ENCODE assay signal across 8 mouse cellular contexts in the genomic region with DNA sequence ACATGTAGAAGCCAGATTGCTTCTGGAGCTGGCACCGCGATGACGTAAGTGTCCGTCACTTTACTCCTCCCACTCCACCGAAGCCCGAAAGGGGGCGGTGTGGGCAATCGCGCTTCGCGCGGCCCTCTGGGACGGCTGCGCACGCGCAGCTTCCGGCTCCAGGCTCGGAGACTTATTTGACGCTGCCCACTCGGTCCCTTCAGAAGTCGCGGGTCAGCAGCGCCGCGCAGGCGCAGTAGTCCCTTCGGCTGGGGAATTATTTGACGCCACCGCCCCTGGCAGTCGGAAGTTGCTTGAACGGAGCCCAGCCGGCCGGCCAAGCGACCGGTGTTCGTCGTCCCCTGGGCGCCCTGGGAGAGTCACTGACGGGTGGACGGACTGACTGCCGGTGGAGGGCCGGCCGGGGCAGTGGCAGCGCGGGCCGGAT. TPM values are rescaled to one million over a fixed set of nuclear protein-coding genes. Genes with fewer than 3 reads are reported as not detected.
A peak's percentile ranks its signal among the peaks of the same experiment; 100 is the strongest.
DNase-seq lines count a peak whose midpoint lies in the region; ATAC-seq and TF ChIP-seq lines count a peak whose summit lies in the region.

Gene Ralgapb, plus strand, starts transcription at position 254 of the 427 bp plus-strand sequence.

- DNase-seq in G1E (ENCODE audit: low spot score), result peak; percentile 94
- peak; percentile 97 to 100 for DNase-seq in cerebellum, adult 18-20 months
- peak; percentile 99 for DNase-seq in heart, postnatal 36 days
- peak; percentile 99 for DNase-seq in layer of hippocampus, adult 2 months (ENCODE audit: low spot score in 2 of 2)
- DNase-seq in lung, embryonic 14.5 days, result peak; percentile 100
- peak; percentile 98 for DNase-seq in thymus, adult 2 months

- peak within 1 kb of the TSS; percentile 98 for H3K4me2 ChIP-seq in forebrain, embryonic 16.5 days (ENCODE audit: low read length)
- peak within 1 kb of the TSS; percentile 94 for H3K4me2 ChIP-seq in lung, embryonic 14.5 days

- peaks cover 43% of the 10 kb centered on the region for H3K4me1 ChIP-seq in G1E (ENCODE audit: insufficient read depth, low read depth, low read length)
- H3K4me1 ChIP-seq in forebrain, embryonic 16.5 days (replicated peaks; ENCODE audit: control insufficient read depth, insufficient read depth, low read length), result peaks cover 22% of the 10 kb centered on the region
- 0 out of 2 replicates have a peak, but pooled peaks cover 4% of the 10 kb centered on the region for H3K4me1 ChIP-seq in lung, embryonic 14.5 days (ENCODE audit: insufficient read depth)
- H3K4me1 ChIP-seq in olfactory bulb, adult 2 months (ENCODE audit: control insufficient read depth, insufficient read depth, low read length), result 0 out of 2 replicates have a peak, but pooled peaks cover 4% of the 10 kb centered on the region
- H3K4me1 ChIP-seq in thymus, adult 2 months (replicated peaks; ENCODE audit: control insufficient read depth, insufficient read depth, low read length), result peaks cover 7% of the 10 kb centered on the region

- H3K4me3 ChIP-seq in G1E (ENCODE audit: low read depth, low read length), result peak within 1 kb of the TSS; percentile 98
- peak within 1 kb of the TSS; percentile 97 for H3K4me3 ChIP-seq in forebrain, embryonic 16.5 days (replicated peaks; ENCODE audit: low read length)
- peak within 1 kb of the TSS; percentile 94 for H3K4me3 ChIP-seq in layer of hippocampus, adult 2 months
- H3K4me3 ChIP-seq in lung, embryonic 14.5 days (ENCODE audit: low read depth, low read length), result peak within 1 kb of the TSS; percentile 87
- peak within 1 kb of the TSS; percentile 89 for H3K4me3 ChIP-seq in olfactory bulb, adult 2 months (ENCODE audit: insufficient read depth, low read depth, low read length)
- peak within 1 kb of the TSS; percentile 67 for H3K4me3 ChIP-seq in thymus, adult 2 months (ENCODE audit: control insufficient read depth, insufficient read depth, low read length)

- peak within 1 kb of the TSS; percentile 92 for H3K9ac ChIP-seq in forebrain, embryonic 16.5 days (replicated peaks; ENCODE audit: low read depth, low read length)
- H3K9ac ChIP-seq in lung, embryonic 14.5 days, result peak within 1 kb of the TSS; percentile 83

- H3K27me3 ChIP-seq in G1E (ENCODE audit: insufficient read depth, low read length), result peaks cover 4% of the 10 kb centered on the region
- H3K27me3 ChIP-seq in forebrain, embryonic 16.5 days (replicated peaks; ENCODE audit: control insufficient read depth, insufficient read depth, low read length), result no peaks in the 10 kb centered on the region
- no peaks in the 10 kb centered on the region for H3K27me3 ChIP-seq in lung, embryonic 14.5 days (ENCODE audit: insufficient read depth, low read length)
- H3K27me3 ChIP-seq in thymus, adult 2 months (ENCODE audit: control insufficient read depth, insufficient read depth, low read length), result no peaks in the 10 kb centered on the region

- WGBS in forebrain, embryonic 16.5 days, result under 1% methylated on average over 43 of the region's 46 CpGs
- under 1% methylated on average over 46 of the region's 46 CpGs for WGBS in lung, embryonic 14.5 days
- WGBS in olfactory bulb, adult 2 months, result under 1% methylated on average over 46 of the region's 46 CpGs
- WGBS in thymus, adult 2 months, result under 1% methylated on average over 46 of the region's 46 CpGs

- no peaks in the 10 kb centered on the region for H3K9me3 ChIP-seq in G1E (replicated peaks)
- no peaks in the 10 kb centered on the region for H3K9me3 ChIP-seq in forebrain, embryonic 16.5 days (ENCODE audit: control insufficient read depth, low read length)
- H3K9me3 ChIP-seq in lung, embryonic 14.5 days (ENCODE audit: low read depth, low read length), result no peaks in the 10 kb centered on the region

- peak; percentile 20; the same call in 1 of the 2 replicates for TF ChIP-seq CTCF in G1E (IDR thresholded peaks at IDR 0.05; ENCODE audit: low read depth, low read length)
- TF ChIP-seq CTCF in layer of hippocampus, adult 2 months (conservative IDR thresholded peaks at IDR 0.05), result peak; percentile 85
- TF ChIP-seq CTCF in lung, embryonic 14.5 days (IDR thresholded peaks at IDR 0.05; ENCODE audit: low read depth), result peak; percentile 71
- TF ChIP-seq CTCF in olfactory bulb, adult 2 months (IDR thresholded peaks at IDR 0.05; ENCODE audit: insufficient read depth, low read depth, low read length), result peak; percentile 43
- TF ChIP-seq CTCF in thymus, adult 2 months (IDR thresholded peaks at IDR 0.05; ENCODE audit: borderline replicate concordance, control insufficient read depth, extremely low read depth, insufficient read depth, low read length, poor library complexity), result peak; percentile 75

- H3K36me3 ChIP-seq in G1E (replicated peaks), result peaks cover 4% of the 10 kb centered on the region
- H3K36me3 ChIP-seq in forebrain, embryonic 16.5 days (ENCODE audit: control insufficient read depth, insufficient read depth), result no peaks in the 10 kb centered on the region
- no peaks in the 10 kb centered on the region for H3K36me3 ChIP-seq in lung, embryonic 14.5 days (ENCODE audit: insufficient read depth)
- no peaks in the 10 kb centered on the region for H3K36me3 ChIP-seq in thymus, adult 2 months (ENCODE audit: control insufficient read depth, insufficient read depth, low read length)

- intact Hi-C loops in heart, postnatal 36 days (cut with DNase I), result loop anchor here (10.0 kb wide), 1 partner anchor 215 kb away; the partner anchor contains the start of gene Actr5

- peak within 1 kb of the TSS; percentile 81 for H3K27ac ChIP-seq in forebrain, embryonic 16.5 days (ENCODE audit: low read length)
- H3K27ac ChIP-seq in layer of hippocampus, adult 2 months, result peak within 1 kb of the TSS; percentile 87
- H3K27ac ChIP-seq in lung, embryonic 14.5 days (ENCODE audit: low read depth), result peak within 1 kb of the TSS; percentile 82
- H3K27ac ChIP-seq in olfactory bulb, adult 2 months (ENCODE audit: insufficient read depth, low read depth, low read length), result peak within 1 kb of the TSS; percentile 37; the same call in 1 of the 2 replicates
- H3K27ac ChIP-seq in thymus, adult 2 months (ENCODE audit: control insufficient read depth, insufficient read depth, low read length), result no peak within 1 kb of the TSS

- peak; percentile 71 for ATAC-seq in G1E (ENCODE audit: extremely low read depth, insufficient number of reproducible peaks, low FRiP score, poor library complexity, severe bottlenecking)
- peak; percentile 91 for ATAC-seq in forebrain, embryonic 16.5 days
- peak; percentile 90 for ATAC-seq in lung, embryonic 14.5 days (ENCODE audit: insufficient read depth)

- TF ChIP-seq POLR2A in olfactory bulb, adult 2 months (IDR thresholded peaks at IDR 0.05; ENCODE audit: insufficient read depth, low read depth, low read length), result peak; percentile 55; the same call in 1 of the 2 replicates
- TF ChIP-seq POLR2A in thymus, adult 2 months (IDR thresholded peaks at IDR 0.05; ENCODE audit: control insufficient read depth, extremely low read depth, insufficient read depth, low read length, poor library complexity), result peak; percentile 59; the same call in 1 of the 2 replicates

RNA-seq across cellular contexts. Expression of gene Ralgapb, which starts in this region (rescaled TPM):
- total RNA-seq in G1E (2014; fragmentation: Nextera tagmentation) (68.1 and 79.9 TPM in 2 replicates), G1E (2017) (42.6 and 47.8 TPM in 2 replicates)
- 2.6 and 3.0 TPM in 2 replicates for polyA plus RNA-seq in G1E (2012)
- 24.7 and 26.9 TPM in 2 replicates for polyA plus RNA-seq in forebrain, embryonic 16.5 days (2015; fragmentation: Nextera tagmentation; extraction: Ambion mirVana)
- total RNA-seq in heart, postnatal 36 days (2021), result 10 to 100 TPM; 33.1 to 34.6 TPM
- total RNA-seq in layer of hippocampus, adult 2 months (2021), result 10 to 100 TPM; 95.2 to 95.8 TPM
- polyA plus RNA-seq in lung, embryonic 14.5 days (2014; fragmentation: Nextera tagmentation; extraction: Ambion mirVana), result 19.7 and 22.1 TPM in 2 replicates
- not detected in 2 replicates for polyA plus RNA-seq in olfactory bulb, adult 2 months (2012; ENCODE audit: insufficient read depth, insufficient read length, low replicate concordance, missing spikeins)
- polyA plus RNA-seq in thymus, adult 2 months (2012; rRNA removed), result 43.8 and 47.8 TPM in 2 replicates

Comparison
In these comparisons a context has a peak if more than half of its experiments do, and no peak if none do; other contexts are left out.
1. CTCF ChIP-seq: peak in every context shown above with its lines; median percentile 85 in layer of hippocampus, adult 2 months; 75 in thymus, adult 2 months; 71 in lung, embryonic 14.5 days; 43 in olfactory bulb, adult 2 months; 20 in G1E.